Mouse (Mus musculus): ENCODE results near the gene Cggbp1.

DNA sequence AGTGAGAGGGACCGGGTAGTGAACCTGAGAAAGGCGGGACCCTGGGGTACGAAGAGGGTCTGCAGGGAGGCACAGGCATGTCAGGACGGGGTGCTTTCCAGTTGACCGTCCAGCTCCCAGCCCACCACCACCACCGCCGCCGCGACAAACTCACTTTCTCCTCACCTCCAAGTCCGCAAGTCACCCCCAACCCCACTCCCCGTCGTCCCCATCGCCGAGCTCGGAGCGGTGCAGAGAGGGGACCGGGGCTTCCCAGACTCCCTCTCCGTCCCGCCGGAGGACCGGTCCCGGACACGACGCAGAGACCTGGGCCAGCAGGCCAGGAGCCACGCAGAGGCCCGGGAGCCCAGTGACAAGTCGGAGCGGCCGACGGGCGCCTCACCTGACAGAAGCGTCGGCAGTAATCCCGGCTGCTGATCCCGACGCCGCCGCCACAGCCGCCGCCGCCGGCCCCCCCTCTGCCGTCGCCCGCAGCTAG lies 672 bp upstream of the Cggbp1 start:
- TF ChIP-seq POLR2A (IDR thresholded peaks at IDR 0.05; ENCODE audit: control insufficient read depth, low read depth, low read length) (no peak), CTCF (IDR thresholded peaks at IDR 0.05; ENCODE audit: control insufficient read depth, insufficient read depth, insufficient replicate concordance, low read depth, low read length) (no peak)
